Mouse (Mus musculus): ENCODE data around the gene Acat3. TPM values are rescaled to one million over a fixed set of nuclear protein-coding genes. Genes with fewer than 3 reads are reported as not detected.
"Not testable (repeated sequence)": the region's sequence is repeated elsewhere in the genome, so short reads cannot be mapped to it uniquely, and the experiment has no call there.

Acat3 gene
- polyA plus RNA-seq, 1 experiment = not detected

DNA sequence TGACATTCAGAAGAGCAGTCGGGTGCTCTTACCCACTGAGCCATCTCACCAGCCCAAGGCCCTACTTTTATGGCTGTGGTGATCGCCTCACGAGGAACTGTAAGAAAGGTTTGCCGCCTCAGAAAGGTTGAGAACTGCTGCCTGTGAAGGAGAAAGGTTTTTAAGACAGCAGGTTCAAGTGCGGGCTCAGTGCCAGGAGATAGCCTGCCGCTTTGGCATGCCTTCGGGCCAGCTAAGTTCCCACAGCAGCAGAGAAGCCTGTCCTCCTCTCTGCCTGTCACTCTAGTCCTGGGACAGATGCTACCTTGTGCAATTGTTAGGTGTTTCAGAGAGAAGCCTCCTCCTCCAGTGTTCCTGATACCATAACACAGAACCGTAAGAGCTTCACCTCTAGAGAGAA lies 16.3 kb upstream of the Acat3 start:
- TF ChIP-seq CTCF (IDR thresholded peaks at IDR 0.05; ENCODE audit: insufficient read depth, low read depth, low read length) (no peak), POLR2A (IDR thresholded peaks at IDR 0.05; ENCODE audit: insufficient read depth, low read depth, low read length) (no peak)
- WGBS = 84% methylated on average over 8 of the region's 8 CpGs
- Histone ChIP-seq H3K27ac (ENCODE audit: insufficient read depth, low read depth, low read length) (no peak overlapping the region), H3K4me1 (ENCODE audit: control insufficient read depth, insufficient read depth, low read length) (peaks cover 3% of the 10 kb centered on the region; the same call in 1 of the 2 replicates), H3K4me3 (ENCODE audit: insufficient read depth, low read depth, low read length) (no peak overlapping the region)

DNA sequence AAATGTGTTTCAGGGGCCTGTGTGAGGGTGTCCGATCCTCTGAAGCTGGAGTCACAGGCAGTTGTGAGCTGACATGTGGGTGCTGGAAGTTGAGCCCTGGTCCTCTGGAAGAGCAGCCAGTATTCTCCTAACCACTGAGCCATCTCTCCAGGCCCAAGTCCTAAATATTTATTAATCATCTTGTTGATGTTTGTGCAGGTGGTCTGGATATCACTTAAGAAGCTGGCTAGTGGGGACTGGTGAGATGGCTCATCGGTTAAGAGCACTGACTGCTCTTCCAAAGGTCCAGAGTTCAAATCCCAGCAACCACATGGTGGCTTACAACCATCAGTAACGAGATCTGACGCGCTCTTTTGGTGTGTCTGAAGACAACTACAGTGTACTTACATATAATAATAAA lies 9.3 kb upstream of the Acat3 start:
- Histone ChIP-seq H3K4me3 (ENCODE audit: insufficient read depth, low read depth, low read length) (no peak overlapping the region), H3K27ac (ENCODE audit: insufficient read depth, low read depth, low read length) (no peak overlapping the region), H3K4me1 (ENCODE audit: control insufficient read depth, insufficient read depth, low read length) (no peaks in the 10 kb centered on the region)
- TF ChIP-seq CTCF (IDR thresholded peaks at IDR 0.05; ENCODE audit: insufficient read depth, low read depth, low read length) (no peak), POLR2A (IDR thresholded peaks at IDR 0.05; ENCODE audit: insufficient read depth, low read depth, low read length) (no peak)
- 94% methylated on average over 5 of the region's 5 CpGs for WGBS

DNA sequence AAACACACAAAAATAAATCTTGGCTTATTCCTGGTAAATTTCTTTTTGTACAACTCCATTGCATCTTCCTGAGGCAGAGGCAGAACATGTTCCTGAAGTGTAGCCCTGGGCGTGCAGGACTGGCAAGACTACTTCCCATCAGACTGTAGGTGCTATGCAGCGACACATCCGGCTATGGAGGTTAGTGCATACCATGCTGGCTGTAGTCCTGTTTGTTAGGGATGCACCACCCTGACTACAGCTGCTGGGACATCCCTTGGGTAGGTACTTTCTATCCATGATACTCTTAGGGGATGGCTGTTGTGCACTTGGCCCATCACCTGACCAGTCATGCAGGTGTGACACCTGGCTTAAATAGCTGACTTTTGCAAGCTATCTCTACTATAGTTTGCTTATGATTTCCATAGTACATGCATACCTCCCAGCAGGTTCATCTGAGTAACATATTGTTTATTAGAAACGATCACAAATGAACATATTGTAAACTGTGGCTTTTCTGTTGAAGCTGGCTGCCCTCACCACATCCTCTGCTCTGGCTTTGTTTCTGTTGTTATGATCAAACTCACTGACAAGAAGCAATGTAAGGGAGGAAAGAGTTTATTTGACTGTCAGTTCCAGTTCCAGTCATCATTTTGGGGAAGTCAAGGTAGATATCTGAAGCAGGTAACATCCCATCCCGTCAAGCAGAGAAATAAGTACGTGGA lies 2.2 kb upstream of the Acat3 start:
- no peak overlapping the region for H3K27ac ChIP-seq (ENCODE audit: insufficient read depth, low read depth, low read length)
- H3K4me3 ChIP-seq (ENCODE audit: insufficient read depth, low read depth, low read length) = no peak overlapping the region
- 93% methylated on average over 6 of the region's 6 CpGs for WGBS
- peaks cover 4% of the 10 kb centered on the region for H3K4me1 ChIP-seq (ENCODE audit: control insufficient read depth, insufficient read depth, low read length)
- TF ChIP-seq CTCF (IDR thresholded peaks at IDR 0.05; ENCODE audit: insufficient read depth, low read depth, low read length) (no peak), POLR2A (IDR thresholded peaks at IDR 0.05; ENCODE audit: insufficient read depth, low read depth, low read length) (no peak)

DNA sequence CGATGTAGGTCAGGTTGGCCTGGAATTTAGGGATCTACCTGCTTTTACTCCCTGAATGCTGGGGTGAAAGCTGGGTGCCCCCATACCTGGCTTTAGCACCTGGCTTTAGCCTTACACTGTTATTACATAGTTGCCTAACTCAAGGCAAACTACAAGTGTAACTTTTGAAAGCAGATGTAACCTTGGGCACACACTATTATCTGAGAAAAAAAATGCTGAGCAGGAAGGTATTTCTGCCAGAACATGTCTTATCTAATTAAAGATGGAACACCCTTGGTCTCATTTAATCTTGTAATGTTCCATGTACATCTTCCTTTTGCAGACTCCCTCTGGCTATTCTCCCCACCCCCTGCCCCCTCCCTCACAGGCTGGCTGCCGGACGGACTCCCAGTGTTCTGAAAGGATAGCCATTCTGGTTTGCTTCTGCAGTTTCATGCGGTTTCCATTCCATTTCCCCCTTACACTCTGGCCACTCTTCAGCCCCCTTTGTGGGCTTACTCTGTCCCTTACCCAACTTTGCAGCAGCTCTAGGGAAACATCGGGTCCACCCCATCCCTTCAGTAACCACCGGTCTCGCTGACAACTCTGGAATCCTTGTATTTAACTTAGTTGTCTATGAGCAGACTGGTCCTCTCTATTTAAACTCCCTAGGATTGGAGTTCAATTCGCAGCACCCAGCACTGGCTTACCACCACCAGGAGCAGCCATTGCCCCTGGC lies 1.3 kb upstream of the Acat3 start:
- H3K27ac ChIP-seq (ENCODE audit: insufficient read depth, low read depth, low read length) = no peak overlapping the region
- 66% methylated on average over 8 of the region's 8 CpGs for WGBS
- H3K4me1 ChIP-seq (ENCODE audit: control insufficient read depth, insufficient read depth, low read length) = peaks cover 4% of the 10 kb centered on the region
- TF ChIP-seq CTCF (IDR thresholded peaks at IDR 0.05; ENCODE audit: insufficient read depth, low read depth, low read length) (no peak), POLR2A (IDR thresholded peaks at IDR 0.05; ENCODE audit: insufficient read depth, low read depth, low read length) (no peak)
- H3K4me3 ChIP-seq (ENCODE audit: insufficient read depth, low read depth, low read length) = no peak overlapping the region

DNA sequence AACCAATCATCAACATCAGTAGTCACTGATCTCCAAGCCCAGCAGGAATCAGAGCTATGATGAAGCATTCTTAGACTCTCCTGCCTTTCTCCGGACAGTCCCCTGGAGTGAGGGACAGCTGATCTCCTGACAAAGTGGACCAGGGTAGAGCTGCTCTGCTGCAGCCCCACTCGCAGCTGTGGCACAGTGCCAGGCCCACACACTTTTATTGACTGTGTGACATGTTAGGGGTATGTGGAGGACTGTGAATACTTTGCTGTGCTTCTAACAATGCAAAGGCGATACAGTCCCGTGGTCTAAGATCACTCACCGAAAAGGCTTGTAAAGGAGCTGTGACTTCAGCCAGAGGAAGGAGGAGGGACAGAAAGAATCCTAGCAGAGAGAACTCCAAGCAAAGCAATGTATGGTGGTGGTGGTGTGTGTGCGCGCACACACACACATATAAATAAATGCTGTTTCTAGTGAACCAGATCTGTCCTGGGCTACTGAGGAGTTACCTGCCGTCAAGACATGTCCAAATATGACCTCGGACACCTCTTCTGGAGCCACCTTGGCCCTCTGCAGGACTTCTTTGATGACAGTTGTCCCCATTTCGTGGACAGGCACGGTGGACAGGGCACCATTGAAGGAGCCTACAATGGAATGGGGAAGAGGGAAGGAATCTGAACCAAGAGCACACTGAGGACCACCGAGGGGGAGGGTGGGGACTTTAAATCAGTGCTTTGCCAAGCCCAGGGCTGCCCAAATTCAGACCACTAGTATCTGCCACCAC lies 837 bp downstream of the Acat3 start:
- H3K4me1 ChIP-seq (ENCODE audit: control insufficient read depth, insufficient read depth, low read length); H3K27ac ChIP-seq (ENCODE audit: insufficient read depth, low read depth, low read length): not testable (repeated sequence)
- H3K4me3 ChIP-seq (ENCODE audit: insufficient read depth, low read depth, low read length) = peak overlapping the region; percentile 22; the same call in 1 of the 2 replicates
- WGBS = 29% methylated on average over 5 of the region's 12 CpGs

DNA sequence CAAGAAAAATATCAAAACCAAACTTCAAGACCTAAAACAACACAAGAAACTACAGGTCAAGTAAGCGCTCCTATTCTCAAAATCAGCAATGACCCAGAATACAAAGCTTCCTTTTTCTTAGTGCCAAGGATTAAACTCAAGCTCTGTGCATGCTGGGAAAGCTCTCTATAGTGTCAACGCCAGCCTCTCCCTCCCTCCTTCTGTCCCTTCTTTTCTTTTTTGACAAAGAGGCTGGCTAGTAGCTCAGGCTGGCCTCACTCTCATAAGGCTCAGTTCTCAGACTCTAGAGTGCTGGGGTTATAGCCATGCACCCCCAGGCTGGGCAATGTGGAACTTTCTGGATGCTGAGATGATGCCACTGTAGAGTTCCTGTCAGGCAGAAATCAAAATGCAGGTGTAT lies 2.3 kb downstream of the Acat3 start:
- Histone ChIP-seq H3K4me1 (ENCODE audit: control insufficient read depth, insufficient read depth, low read length) (peaks cover 6% of the 10 kb centered on the region), H3K4me3 (ENCODE audit: insufficient read depth, low read depth, low read length) (no peak overlapping the region), H3K27ac (ENCODE audit: insufficient read depth, low read depth, low read length) (no peak overlapping the region)
- 46% methylated on average over 2 of the region's 2 CpGs for whole genome bisulfite sequencing
- no peak for TF ChIP-seq CTCF (IDR thresholded peaks at IDR 0.05; ENCODE audit: insufficient read depth, low read depth, low read length)
- no peak for TF ChIP-seq POLR2A (IDR thresholded peaks at IDR 0.05; ENCODE audit: insufficient read depth, low read depth, low read length)

DNA sequence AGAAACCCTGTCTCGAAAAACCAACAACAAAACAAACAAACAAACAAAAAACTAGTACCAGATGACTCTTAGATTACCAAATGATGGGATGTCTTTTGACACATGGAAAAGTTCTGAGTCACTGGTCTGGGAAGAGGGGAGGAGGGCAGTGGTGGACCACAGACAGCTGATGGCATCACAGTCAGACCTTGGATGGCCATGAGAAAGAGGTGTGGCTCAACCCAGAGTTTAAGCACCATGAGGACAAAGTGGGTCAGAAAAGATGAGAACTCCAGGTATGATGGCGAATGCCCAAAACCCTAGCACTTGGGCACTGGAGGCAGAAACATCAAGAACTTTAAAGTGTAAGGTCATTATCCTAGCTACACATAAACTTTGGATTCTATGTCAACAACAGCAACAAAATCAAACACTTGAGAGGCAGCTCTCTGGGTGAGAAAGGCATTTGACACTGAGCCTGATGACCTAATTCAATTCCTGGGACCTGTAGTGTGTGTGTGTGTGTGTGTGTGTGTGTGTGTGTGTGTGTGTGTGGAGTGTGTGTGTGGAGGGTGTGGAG lies 2.9 kb downstream of the Acat3 start:
- Histone ChIP-seq H3K4me1 (ENCODE audit: control insufficient read depth, insufficient read depth, low read length) (peaks cover 6% of the 10 kb centered on the region), H3K27ac (ENCODE audit: insufficient read depth, low read depth, low read length) (no peak overlapping the region), H3K4me3 (ENCODE audit: insufficient read depth, low read depth, low read length) (no peak overlapping the region)
- no peak for TF ChIP-seq CTCF (IDR thresholded peaks at IDR 0.05; ENCODE audit: insufficient read depth, low read depth, low read length)
- TF ChIP-seq POLR2A (IDR thresholded peaks at IDR 0.05; ENCODE audit: insufficient read depth, low read depth, low read length) = no peak
- WGBS = 87% methylated on average over 2 of the region's 2 CpGs

DNA sequence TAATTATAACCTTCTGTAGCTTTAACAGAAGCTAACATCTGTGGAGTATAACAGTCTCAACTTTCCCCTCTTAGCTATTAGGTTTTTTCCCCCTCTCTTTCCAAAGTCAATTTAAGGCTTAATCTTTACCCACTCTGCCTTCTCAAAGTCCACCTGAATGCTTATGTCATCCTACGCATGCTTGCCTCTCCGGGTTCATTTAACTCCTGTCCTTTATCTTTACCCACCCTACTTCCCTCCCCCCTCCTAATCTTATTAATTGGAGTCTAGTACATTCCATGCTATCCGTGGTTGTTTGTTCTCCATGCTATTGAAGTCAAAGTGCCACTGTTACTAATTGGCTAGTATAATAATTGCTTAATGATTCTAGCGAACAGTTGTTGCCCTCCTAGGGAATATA lies 4.7 kb downstream of the Acat3 start:
- no peak overlapping the region for H3K4me3 ChIP-seq (ENCODE audit: insufficient read depth, low read depth, low read length)
- H3K4me1 ChIP-seq (ENCODE audit: control insufficient read depth, insufficient read depth, low read length) = peaks cover 6% of the 10 kb centered on the region
- no peak overlapping the region for H3K27ac ChIP-seq (ENCODE audit: insufficient read depth, low read depth, low read length)
- TF ChIP-seq CTCF (IDR thresholded peaks at IDR 0.05; ENCODE audit: insufficient read depth, low read depth, low read length) (no peak), POLR2A (IDR thresholded peaks at IDR 0.05; ENCODE audit: insufficient read depth, low read depth, low read length) (no peak)
- WGBS = 31% methylated on average over 4 of the region's 4 CpGs

DNA sequence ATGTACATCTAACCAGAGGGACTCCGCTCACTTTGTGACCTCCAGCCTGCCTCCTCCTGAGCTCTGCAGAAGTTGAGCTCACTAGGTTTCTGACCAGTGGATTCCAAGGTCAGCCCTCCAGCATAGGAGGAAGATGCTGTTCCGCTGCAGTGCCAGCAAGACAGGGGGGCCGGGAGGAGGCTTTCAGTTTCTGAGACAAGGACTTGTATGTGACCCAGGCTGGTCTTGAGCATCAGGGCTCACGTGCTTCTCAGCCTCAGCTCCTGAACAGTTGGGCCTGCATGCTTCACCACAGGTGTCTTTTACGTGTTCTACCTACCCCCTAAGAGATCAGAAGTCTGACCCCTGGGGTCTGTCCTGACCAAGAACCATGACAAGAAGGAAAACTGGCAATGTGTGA lies 8.8 kb downstream of the Acat3 start:
- H3K4me3 ChIP-seq (ENCODE audit: insufficient read depth, low read depth, low read length); H3K27ac ChIP-seq (ENCODE audit: insufficient read depth, low read depth, low read length); H3K4me1 ChIP-seq (ENCODE audit: control insufficient read depth, insufficient read depth, low read length): not testable (repeated sequence)
- WGBS = 89% methylated on average over 5 of the region's 5 CpGs
